Mouse (Mus musculus) spleen, adult 12 weeks (tissue): ENCODE results near the gene Gcnt3.

Experiments used
- DNase-seq: peaks from one replicate; pipeline ENCODE4 v3.0.0; 2022; ENCODE audit warnings: low spot score

The Gcnt3 gene

GRCm38 (mm10) chr9:70037988-70038387 lies at the start of gene Gcnt3:
Gcnt3 (minus strand) TSS chr9:70038088.
- DNase-seq: no peak

GRCm38 (mm10) chr9:70087379-70087778 lies 49.5 kb upstream of the Gcnt3 start:
- no peak for DNase-seq

GRCm38 (mm10) chr9:70086091-70086490 lies 48.2 kb upstream of the Gcnt3 start:
- DNase-seq: no peak

DNA sequence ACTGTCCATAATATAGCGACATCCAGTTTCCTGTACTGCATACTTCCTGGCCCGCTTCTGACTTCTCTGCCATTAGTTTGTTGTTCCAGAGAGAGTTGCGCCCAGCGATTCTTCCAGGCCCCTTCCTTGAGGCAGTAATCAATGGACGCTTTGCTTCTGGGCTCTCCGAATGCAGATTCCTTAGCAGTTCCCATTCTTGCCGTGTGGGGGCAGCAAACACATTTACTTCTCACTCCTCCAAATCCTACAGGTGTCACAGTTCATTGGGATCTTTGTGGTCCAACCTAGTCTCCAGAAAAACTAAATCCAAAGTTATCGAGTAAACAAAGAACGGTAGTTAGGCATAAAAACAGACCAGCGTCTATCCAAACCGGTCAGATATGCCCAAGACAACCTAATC lies 46.2 kb upstream of the Gcnt3 start:
- no peak for DNase-seq

DNA sequence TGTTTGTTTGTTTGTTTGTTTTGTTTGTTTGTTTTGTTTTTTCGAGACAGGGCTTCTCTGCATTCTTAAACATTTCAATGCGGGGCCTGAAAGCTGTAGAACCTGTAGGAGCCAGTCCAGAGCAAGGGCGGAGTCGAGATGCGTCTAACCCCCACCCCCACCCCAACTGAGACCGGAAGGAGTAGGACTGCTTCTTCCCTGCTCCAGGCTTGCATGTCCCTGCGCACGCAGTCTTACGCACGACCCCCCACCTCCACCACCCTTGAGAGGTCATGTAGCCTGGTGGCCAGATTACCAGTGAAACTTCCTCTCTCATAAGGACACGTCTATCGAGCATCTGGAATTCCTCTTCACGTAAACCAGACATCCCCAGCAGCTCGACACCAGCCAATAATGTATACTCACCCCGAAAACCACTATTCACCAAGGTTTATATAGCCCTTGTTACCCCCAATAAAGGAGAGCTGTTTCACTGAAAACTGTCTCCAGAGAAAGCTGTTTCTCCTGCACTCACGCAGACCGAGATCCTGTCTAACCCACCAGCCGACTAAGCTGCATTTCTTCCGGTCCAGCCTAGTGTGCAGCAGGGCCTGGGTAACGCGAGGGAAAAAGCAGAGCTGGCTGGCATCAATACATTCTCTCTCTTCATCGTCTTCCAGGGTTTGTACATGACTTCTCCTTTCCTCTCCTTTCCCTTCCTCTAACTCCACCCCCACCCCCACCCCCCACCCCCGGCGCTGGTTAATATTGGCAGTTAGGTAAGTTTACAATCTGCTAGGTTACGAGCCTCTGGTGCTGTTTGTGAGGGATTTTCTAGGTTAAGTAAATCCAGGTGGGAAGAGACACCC lies 44.7 kb upstream of the Gcnt3 start:
- DNase-seq: no peak

DNA sequence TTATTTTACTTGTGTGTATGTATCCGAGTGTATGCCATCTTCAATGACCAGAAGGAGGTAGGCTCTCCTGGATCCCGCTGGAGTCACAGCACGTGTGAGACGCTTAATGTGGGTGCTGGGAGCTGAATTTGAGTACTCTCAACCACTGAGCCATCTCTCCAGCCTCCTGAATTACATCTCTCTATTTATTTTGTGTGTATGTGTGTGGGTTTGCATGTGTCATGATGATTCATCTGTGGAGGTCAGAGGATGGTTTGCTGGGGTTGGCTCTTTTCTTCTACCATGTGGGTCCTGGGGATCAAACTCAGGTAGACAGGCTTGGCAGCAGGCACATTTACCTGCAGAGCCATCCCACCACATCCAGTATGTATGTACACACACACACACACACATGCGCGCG lies 43.9 kb upstream of the Gcnt3 start:
- no peak for DNase-seq

DNA sequence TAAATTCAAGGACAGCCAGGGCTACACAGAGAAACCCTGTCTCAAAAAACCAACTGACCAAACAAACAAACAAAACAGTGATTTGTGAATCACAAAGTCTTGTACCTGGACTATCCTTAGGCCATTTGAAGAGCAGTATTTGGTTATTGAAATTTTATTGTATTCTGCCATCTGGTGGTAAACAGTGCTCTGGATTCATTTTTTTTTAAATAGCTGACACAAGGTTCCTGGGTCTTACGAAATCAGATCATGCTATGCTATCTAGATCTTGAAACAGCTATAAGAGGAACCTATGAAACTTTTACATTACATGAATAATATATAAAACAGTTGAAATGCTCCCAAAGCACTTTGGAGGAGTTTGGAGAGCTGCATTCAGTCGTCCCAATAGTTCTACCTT lies 43.1 kb upstream of the Gcnt3 start:
- no peak for DNase-seq

- peak; percentile 30 for DNase-seq
Observed at GRCm38 (mm10) chr9:70080027-70080800, 42.3 kb upstream of the Gcnt3 start.

DNA sequence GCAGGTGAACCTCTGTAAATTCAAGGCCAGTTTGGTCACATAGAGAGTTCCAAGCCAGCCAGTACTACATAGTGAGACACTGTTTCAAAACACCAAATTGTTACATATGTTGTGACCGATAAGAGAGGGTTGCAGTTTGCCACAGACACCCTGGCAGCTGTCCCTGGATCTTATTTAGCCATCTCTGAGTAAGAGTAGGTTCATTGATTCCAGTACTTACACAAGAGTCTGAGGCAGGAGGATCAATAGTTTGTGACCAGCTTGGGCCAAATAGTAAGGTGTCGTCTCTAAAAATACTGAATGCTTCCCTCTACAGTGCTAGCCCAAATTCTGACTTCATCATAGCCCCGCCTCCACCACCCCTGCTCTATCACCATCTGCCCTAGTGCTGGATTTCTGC lies 40.1 kb upstream of the Gcnt3 start:
- no peak for DNase-seq

- DNase-seq: no peak
Observed at GRCm38 (mm10) chr9:70077170-70077569, 39.3 kb upstream of the Gcnt3 start.

- no peak for DNase-seq
Observed at GRCm38 (mm10) chr9:70072387-70072786, 34.5 kb upstream of the Gcnt3 start.

DNA sequence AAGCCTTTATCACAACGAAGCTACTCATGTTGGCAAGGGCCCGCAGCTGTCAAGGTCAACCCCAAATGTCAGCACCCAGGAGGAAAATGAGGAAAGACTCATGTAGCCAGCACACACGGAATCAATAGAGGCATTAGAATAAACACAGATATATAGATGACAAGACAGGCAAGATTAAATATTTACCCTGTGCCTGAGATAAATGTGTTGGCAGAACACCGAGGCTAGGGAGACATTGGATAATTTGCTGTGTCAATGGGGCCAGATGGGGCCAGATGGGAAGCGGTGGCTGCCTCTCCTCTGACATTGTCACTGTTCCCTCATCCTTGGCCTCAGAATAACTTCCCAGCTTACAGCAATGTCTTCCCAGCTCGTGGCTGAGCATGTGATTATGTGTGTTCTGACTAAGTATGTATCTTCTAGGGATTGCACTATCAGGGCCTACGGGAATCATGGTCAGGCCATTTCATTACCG lies 32.1 kb upstream of the Gcnt3 start:
- DNase-seq: no peak

DNA sequence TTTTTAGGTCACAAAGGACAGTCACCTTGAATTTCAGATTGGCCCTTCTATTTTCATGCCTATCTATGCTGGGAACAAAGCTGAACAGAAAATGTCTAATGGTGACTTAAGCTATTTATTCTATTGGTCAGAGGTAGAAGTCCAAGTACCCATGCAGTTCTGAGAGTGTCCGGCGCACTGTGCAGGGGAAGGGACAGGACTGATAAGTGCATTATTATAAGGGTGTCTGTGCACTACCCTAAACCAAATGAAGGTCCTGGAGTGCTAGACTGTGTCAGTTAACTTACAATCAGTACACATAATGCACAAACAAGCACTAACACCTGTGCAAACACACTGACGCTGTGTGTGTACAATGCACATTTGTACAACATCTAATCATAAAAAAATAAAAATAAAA lies 29.6 kb upstream of the Gcnt3 start:
- no peak for DNase-seq

GRCm38 (mm10) chr9:70062012-70062411 lies 24.1 kb upstream of the Gcnt3 start:
- DNase-seq: no peak

DNA sequence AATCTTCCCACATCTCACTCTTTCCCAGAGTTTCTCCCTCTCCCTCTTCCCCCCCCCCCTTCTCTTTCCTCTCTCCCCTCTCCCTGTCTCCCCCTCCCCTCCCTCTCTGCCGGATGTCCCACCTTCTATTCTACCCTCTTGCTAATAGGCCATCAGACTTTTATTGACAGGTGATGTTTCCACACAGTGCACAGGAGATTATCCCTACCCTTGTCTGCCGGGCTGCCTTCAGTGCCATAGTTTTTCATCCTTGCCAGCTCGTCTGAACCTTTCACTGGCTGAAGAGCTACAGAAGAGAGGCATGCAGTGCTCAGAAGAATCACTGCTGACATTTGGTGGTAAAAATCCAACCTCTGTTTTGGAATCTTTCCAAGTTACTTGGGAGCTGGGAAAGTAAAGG lies 15.5 kb upstream of the Gcnt3 start:
- DNase-seq: no peak

DNA sequence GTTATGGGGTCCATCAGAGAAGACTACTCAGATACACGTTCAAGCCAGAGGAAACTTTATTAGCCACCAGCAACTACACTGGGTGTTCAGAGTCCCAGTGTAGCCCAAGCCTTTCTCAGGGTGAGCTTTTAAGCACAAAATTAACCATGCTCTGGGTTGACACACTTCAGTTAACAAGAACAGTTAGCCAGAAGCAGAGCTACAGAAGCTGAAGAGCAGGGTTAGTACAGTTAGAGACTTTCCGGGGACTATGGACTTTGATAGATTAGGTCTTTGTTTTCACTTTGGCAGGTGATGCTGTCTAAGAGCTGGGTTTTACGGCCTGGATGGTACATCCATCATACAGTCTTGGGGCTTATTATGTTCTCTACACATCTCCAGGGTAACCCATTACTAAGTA lies 14.8 kb upstream of the Gcnt3 start:
- no peak for DNase-seq

DNA sequence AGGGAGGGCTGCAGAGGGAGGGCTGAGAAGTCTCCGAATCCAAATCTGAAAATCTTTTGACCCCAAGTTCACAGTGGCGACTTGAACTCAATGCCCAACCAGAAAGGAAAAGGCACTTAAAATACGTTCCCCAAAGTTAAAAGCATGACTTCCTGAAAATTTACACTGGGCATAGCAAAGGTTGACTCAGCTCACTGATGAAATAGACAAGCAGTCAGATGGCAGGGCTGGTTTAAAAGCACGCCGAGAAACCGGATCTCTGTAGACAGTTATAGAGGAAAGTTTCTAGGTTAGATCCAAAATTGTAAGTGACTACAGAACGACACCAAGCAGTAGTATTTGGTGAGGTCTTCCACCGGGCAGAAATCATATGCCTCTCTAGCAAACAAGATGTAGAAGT lies 12.0 kb upstream of the Gcnt3 start:
- DNase-seq: no peak

GRCm38 (mm10) chr9:70049416-70049783 lies 11.5 kb upstream of the Gcnt3 start:
- DNase-seq: no peak

- DNase-seq: no peak
Observed at GRCm38 (mm10) chr9:70048751-70049415, 11.0 kb upstream of the Gcnt3 start.

- DNase-seq: no peak
Observed at GRCm38 (mm10) chr9:70048280-70048679, 10.4 kb upstream of the Gcnt3 start.

DNA sequence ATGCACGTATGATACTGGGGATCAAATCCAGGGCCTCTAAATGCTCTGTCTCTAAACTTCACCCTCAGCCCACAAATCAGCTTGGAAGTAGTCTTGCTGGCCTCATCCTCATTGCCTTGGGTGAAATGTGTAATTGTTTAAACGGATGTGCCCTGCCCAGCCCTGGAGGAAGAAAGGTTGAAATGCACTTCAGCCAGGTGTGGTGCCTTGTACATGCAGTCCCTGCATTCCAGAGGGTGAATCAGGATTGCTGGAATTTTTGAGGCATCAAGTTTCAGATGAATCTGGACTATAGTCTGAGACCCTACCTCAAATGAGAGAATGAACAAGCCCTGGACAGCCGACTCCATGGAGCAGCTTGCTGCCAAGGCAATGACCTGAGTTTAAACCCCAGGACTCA lies 10.0 kb upstream of the Gcnt3 start:
- DNase-seq: no peak

- no peak for DNase-seq
Observed at GRCm38 (mm10) chr9:70046255-70046654, 8.4 kb upstream of the Gcnt3 start.

DNA sequence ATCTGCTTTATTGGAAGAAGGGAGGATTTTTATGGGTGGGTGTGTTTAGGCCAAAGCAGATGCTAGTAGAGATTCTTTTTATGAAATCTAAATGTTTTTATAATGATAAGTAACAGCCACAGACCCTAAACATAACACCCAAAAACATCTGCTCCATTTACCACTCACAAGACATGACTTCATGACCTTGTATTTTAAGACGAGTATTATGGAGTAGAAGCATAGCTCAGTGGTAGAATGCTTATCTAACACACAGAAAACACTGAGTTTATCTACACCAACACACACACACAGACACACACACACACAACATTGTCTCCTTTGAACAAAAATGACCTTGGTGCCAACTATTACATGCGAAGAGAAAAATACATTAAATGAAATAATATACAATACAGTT lies 7.0 kb upstream of the Gcnt3 start:
- no peak for DNase-seq
